Comparison of ENCODE assay signal across 8 mouse cellular contexts in genomic region chr2:35662738-35663550, GRCm38 (mm10).
A peak's percentile ranks its signal among the peaks of the same experiment; 100 is the strongest.
DNase-seq lines count a peak whose midpoint lies in the region; ATAC-seq and TF ChIP-seq lines count a peak whose summit lies in the region.

No protein-coding gene starts in this region.

- ATAC-seq in forebrain, embryonic 13.5 days = peak; percentile 9; the same call in 1 of the 2 replicates
- no peak for ATAC-seq in liver, embryonic 15.5 days (ENCODE audit: insufficient read depth)
- ATAC-seq in stomach, embryonic 15.5 days (ENCODE audit: insufficient read depth, low FRiP score, low read depth) = no peak

- DNase-seq in heart, adult 2 months = no peak
- no peak for DNase-seq in heart, postnatal 25 days (ENCODE audit: low spot score)
- DNase-seq in cerebellum, adult 8-10 months = no peak
- DNase-seq in cerebellum, postnatal 36 days = no peak

- no peak for TF ChIP-seq EP300 in heart, adult 2 months (IDR thresholded peaks at IDR 0.05; ENCODE audit: insufficient read depth, low read depth, low read length)

- peaks cover 18% of the 10 kb centered on the region for H3K4me1 ChIP-seq in heart, adult 2 months (ENCODE audit: control insufficient read depth, insufficient read depth, low read length)
- H3K4me1 ChIP-seq in E14TG2a.4 (replicated peaks; ENCODE audit: low read depth, low read length) = peaks cover 76% of the 10 kb centered on the region
- peaks cover 64% of the 10 kb centered on the region for H3K4me1 ChIP-seq in forebrain, embryonic 13.5 days
- H3K4me1 ChIP-seq in liver, embryonic 15.5 days (replicated peaks) = peaks cover 14% of the 10 kb centered on the region
- H3K4me1 ChIP-seq in stomach, embryonic 15.5 days = peaks cover 30% of the 10 kb centered on the region

- H3K4me3 ChIP-seq in heart, adult 2 months = no peak overlapping the region
- H3K4me3 ChIP-seq in E14TG2a.4 (replicated peaks; ENCODE audit: low read length) = peak overlapping the region; percentile 96
- peak overlapping the region; percentile 92 for H3K4me3 ChIP-seq in forebrain, embryonic 13.5 days
- H3K4me3 ChIP-seq in liver, embryonic 15.5 days (replicated peaks) = no peak overlapping the region
- peak overlapping the region; percentile 84 for H3K4me3 ChIP-seq in stomach, embryonic 15.5 days (replicated peaks)

- H3K79me2 ChIP-seq in heart, adult 2 months (replicated peaks; ENCODE audit: control insufficient read depth, insufficient read depth, low read length) = peaks cover 3% of the 10 kb centered on the region

- intact Hi-C loops in heart, adult 2 months (cut with DNase I) = no loop called here
- intact Hi-C loops in heart, postnatal 25 days (cut with DNase I) = no loop called here

- peak overlapping the region; percentile 93 for H3K4me2 ChIP-seq in forebrain, embryonic 13.5 days
- H3K4me2 ChIP-seq in liver, embryonic 15.5 days = peak overlapping the region; percentile 73; the same call in 1 of the 2 replicates
- H3K4me2 ChIP-seq in stomach, embryonic 15.5 days = peak overlapping the region; percentile 82

- no peaks in the 10 kb centered on the region for H3K36me3 ChIP-seq in heart, adult 2 months (ENCODE audit: control insufficient read depth, insufficient read depth, low read length)
- H3K36me3 ChIP-seq in E14TG2a.4 (ENCODE audit: insufficient read depth, low read length) = peaks cover 39% of the 10 kb centered on the region
- no peaks in the 10 kb centered on the region for H3K36me3 ChIP-seq in forebrain, embryonic 13.5 days (ENCODE audit: poor library complexity, severe bottlenecking)
- H3K36me3 ChIP-seq in liver, embryonic 15.5 days (replicated peaks) = no peaks in the 10 kb centered on the region
- no peaks in the 10 kb centered on the region for H3K36me3 ChIP-seq in stomach, embryonic 15.5 days

- WGBS in heart, adult 2 months = 57% methylated on average over 26 of the region's 26 CpGs
- WGBS in forebrain, embryonic 13.5 days = 6% methylated on average over 26 of the region's 26 CpGs
- WGBS in liver, embryonic 15.5 days (ENCODE audit: insufficient replicate concordance) = 36% methylated on average over 26 of the region's 26 CpGs
- WGBS in stomach, embryonic 15.5 days = 19% methylated on average over 26 of the region's 26 CpGs

- H3K9ac ChIP-seq in heart, adult 2 months (ENCODE audit: low read depth, low read length) = peak overlapping the region; percentile 12; the same call in 1 of the 2 replicates
- peak overlapping the region; percentile 96 for H3K9ac ChIP-seq in forebrain, embryonic 13.5 days
- H3K9ac ChIP-seq in liver, embryonic 15.5 days = no peak overlapping the region
- peak overlapping the region; percentile 72; the same call in 1 of the 2 replicates for H3K9ac ChIP-seq in stomach, embryonic 15.5 days

- TF ChIP-seq CTCF in heart, adult 2 months (IDR thresholded peaks at IDR 0.05) = no peak
- TF ChIP-seq CTCF in E14TG2a.4 (conservative IDR thresholded peaks at IDR 0.05; ENCODE audit: low read length) = no peak

- TF ChIP-seq POLR2A in heart, adult 2 months (IDR thresholded peaks at IDR 0.05; ENCODE audit: insufficient read depth, low read depth, low read length) = no peak

- no peaks in the 10 kb centered on the region for H3K9me3 ChIP-seq in E14TG2a.4 (ENCODE audit: low read length)
- H3K9me3 ChIP-seq in forebrain, embryonic 13.5 days (replicated peaks) = no peaks in the 10 kb centered on the region
- no peaks in the 10 kb centered on the region for H3K9me3 ChIP-seq in liver, embryonic 15.5 days (replicated peaks)
- no peaks in the 10 kb centered on the region for H3K9me3 ChIP-seq in stomach, embryonic 15.5 days

- no peaks in the 10 kb centered on the region for H3K27me3 ChIP-seq in heart, adult 2 months (ENCODE audit: control insufficient read depth, insufficient read depth, low read length)
- peaks cover 5% of the 10 kb centered on the region for H3K27me3 ChIP-seq in E14TG2a.4 (ENCODE audit: insufficient read depth, low read length)
- H3K27me3 ChIP-seq in forebrain, embryonic 13.5 days = no peaks in the 10 kb centered on the region
- H3K27me3 ChIP-seq in liver, embryonic 15.5 days = peaks cover 56% of the 10 kb centered on the region
- no peaks in the 10 kb centered on the region for H3K27me3 ChIP-seq in stomach, embryonic 15.5 days (replicated peaks)

- no peak overlapping the region for H3K27ac ChIP-seq in heart, adult 2 months
- peak overlapping the region; percentile 6; the same call in 1 of the 2 replicates for H3K27ac ChIP-seq in forebrain, embryonic 13.5 days
- no peak overlapping the region for H3K27ac ChIP-seq in liver, embryonic 15.5 days (replicated peaks)
- H3K27ac ChIP-seq in stomach, embryonic 15.5 days = peak overlapping the region; percentile 83

Comparison
In these comparisons a context has a peak if more than half of its experiments do, and no peak if none do; other contexts are left out.
1. H3K27ac ChIP-seq: peak in forebrain, embryonic 13.5 days (single experiment) and stomach, embryonic 15.5 days (single experiment); none in heart, adult 2 months (single experiment) and liver, embryonic 15.5 days (single experiment).
2. H3K4me3 ChIP-seq: peak in E14TG2a.4 (single experiment), forebrain, embryonic 13.5 days (single experiment) and stomach, embryonic 15.5 days (single experiment); none in heart, adult 2 months (single experiment) and liver, embryonic 15.5 days (single experiment).
3. Peak in every context shown above with its lines, with median percentiles within 50 percentile points of each other: H3K4me2 ChIP-seq.